Mouse (Mus musculus) thymus, postnatal 4 days (tissue): ENCODE data around the gene Gm49601.

Source experiments
- DNase-seq: peaks from one replicate; pipeline ENCODE4 v3.0.0; 2021

The Gm49601 gene

GRCm38 (mm10) chr16:18605705-18606104, 20.5 kb downstream of the Gm49601 start:
- DNase-seq, result no peak

DNA sequence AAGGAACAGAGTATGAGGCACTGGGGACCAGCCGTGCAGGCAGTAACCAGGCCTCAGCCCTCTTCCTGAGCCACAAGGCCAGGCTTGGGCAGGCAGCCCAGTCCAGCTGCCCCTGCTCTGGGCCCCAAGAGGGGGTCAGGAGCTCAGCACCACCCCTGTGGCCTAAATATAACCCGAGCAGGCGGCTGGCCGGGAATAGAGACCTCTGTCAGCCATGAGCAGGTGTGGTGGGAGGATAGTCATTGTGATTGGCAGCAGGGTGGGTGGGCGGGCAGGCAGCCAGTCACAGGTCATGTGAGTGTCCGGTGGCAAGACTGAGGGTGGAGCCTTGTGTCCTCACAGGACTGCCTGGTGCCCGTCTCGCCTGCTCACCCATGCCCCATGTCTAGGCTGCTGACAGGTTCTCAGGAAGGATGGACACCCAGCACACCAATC, 21.9 kb downstream of the Gm49601 start:
- DNase-seq, result no peak

DNA sequence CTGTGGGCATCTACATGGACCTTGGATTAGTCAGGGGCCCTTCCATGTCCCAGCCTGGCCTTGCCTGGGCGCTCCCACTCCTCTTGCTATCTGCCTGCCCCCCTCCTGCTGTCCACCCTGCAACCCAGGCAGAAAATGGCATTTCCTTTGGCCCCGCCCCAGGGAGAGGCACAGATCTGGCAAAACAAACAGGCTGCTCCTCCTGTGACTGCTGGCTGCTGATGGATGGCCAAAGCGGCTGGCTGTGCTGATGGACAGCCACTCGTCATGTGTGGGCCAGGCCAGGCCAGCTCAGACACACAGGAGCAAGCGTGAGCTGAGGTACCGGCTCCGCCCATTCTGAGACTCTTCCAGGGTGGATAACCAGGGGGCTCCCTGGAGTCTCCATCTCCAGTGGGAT, 24.8 kb downstream of the Gm49601 start:
- DNase-seq, result no peak

DNA sequence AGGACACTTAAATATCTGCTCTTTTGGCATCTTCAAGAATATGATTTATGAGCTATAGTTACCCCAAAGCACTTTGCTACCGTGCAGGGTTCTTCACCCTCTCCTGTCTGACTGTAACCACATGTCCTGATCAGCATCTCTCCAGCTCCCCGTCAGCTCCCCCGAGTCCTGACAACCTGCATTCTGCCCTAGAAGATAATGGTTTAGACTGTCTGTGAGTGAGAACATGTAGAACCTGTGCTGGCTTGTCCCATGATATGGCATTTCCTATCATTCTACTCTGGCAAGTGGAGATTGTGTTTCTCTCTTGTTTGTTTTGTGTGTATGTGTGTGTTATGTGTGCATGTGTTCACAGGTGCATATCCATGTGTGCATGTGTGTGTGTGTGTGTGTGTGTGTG, 28.2 kb downstream of the Gm49601 start:
- no peak for DNase-seq

DNA sequence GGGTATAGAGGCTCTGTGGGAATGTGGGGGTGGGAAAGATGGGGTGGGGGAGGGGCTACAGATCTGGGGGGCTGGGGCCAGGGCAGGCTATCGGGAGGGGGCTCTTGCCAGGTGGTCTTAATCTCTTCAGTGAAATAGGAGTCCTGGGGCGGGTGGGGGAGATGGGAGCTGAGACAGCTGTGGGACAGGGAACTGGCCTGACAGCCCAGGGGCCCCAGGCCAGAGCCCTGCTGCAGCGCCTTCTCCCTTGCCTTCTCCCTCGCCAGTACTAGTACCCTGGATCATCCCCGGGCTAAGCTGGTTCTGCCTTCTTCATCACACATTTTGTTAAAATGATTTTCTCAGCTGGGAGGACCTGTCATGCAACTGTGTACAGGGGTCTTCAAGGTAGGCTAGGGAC, 30.0 kb downstream of the Gm49601 start:
- no peak for DNase-seq

DNA sequence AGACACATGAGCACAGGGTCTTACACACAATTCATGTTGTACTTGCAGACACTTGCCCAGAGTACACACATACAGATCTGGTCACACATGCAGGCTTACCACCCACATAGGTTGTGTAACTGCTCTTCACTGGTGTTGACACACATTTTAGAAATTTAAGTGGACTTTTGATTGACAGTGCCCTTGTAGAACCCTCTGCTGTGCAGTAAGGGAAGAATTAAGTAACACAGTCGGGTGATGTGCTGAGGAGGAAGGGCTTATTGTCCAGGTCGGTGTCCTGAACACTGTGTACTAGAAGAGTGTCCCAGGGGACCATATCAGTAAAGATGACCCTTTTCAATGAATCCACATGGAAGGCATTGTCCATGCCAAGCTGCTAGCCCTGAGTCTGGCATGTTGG, 32.3 kb downstream of the Gm49601 start:
- no peak for DNase-seq

DNA sequence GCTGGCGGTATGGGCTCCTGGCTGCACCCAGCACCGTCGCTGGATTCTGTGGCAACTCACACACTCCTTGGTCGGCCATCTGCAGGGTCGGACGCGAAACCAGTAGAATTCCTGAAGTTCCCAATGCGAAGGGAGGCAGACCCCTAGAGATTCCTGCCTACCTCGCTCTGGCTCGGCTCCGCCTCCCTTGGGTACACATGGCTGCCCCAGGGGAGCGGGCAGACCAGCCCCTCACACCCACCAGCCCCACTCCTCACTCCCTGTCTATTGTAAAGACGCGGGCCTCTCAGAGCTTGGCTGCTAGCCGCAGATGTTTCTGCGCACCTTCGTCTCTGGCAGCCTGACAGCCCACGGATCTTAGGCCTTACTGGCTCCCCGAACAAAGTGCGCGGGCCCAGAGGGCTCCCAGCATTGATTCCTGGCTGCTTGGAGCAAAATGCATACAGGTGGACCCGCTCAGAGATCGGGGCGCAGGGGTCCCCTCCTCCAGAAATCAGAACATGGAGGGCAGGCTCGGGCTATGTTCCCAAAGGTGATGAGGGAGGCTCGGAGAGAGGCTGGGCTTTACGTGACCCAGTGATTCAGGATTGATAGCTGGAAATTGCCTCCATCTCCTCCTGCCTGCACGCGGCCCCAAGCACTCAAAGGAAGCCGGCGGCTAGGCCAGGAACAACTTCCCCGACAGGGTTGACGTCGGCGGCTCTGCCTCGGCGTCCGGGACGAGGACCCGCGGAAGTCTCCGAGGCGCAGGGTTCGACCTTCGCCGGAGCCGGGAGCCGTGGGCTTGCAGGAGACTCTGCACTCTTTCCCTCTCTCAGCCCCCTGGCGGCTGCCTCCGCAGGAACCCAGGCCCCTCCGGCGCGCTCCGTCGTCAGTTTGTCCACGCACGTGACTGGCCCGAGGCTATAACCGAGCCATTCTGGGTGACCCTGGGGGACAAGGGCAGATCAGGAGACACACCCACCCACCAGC, 34.9 kb downstream of the Gm49601 start:
- DNase-seq, result peak; percentile 84

- peak; percentile 85 for DNase-seq
These were observed 36.1 kb downstream of the Gm49601 start, which contains the start of gene Tbx1 for GRCm38 (mm10) chr16:18589804-18590790. Gene Tbx1, minus strand, starts transcription at chr16:18590671.

GRCm38 (mm10) chr16:18589080-18589621, 37.1 kb downstream of the Gm49601 start:
- no peak for DNase-seq

GRCm38 (mm10) chr16:18588738-18589055, 37.5 kb downstream of the Gm49601 start:
- no peak for DNase-seq

DNA sequence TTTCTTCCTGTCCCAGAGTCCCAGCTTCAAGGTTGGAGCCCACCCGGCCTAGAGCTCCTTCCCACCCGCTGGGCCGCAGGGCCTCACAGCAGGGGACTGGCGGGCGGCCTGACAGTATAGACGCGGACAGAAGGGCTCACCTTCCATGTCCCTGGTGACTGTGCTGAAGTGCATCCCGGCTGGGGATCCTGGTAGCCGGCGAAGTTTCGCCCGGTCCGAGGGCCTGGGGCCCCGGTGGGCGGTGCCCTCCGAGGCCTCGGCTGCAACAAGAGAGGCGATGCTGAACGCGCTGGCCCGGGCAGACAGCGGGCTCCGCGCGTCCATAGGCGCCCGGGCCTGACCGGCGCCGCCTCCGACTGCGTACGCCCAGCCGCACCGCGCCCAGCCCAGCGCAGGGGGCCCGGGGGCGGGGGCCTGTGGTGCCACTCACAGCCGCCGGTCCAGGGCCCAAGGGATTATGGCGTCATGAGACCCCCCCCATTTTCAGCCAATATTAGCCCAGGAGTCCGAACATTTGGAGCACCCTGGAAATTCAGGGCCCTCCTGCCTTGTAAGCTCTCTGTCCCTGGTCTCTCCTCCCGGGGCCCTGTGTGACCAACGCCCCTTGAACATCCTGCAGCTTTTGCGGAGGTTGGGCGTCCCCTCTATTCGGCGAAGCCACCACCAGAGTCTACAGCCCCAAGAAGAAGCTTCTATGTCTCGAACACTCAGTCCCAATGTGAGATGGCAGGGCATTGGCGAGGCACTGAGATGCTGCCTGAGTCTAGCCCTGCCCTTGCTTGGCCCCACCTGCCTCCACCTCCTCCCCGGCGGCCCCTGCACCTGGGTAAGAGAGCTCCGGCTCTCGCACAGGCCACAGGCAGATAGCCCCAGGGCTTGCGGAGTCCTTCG, 38.1 kb downstream of the Gm49601 start:
- DNase-seq, result peak; percentile 34

DNA sequence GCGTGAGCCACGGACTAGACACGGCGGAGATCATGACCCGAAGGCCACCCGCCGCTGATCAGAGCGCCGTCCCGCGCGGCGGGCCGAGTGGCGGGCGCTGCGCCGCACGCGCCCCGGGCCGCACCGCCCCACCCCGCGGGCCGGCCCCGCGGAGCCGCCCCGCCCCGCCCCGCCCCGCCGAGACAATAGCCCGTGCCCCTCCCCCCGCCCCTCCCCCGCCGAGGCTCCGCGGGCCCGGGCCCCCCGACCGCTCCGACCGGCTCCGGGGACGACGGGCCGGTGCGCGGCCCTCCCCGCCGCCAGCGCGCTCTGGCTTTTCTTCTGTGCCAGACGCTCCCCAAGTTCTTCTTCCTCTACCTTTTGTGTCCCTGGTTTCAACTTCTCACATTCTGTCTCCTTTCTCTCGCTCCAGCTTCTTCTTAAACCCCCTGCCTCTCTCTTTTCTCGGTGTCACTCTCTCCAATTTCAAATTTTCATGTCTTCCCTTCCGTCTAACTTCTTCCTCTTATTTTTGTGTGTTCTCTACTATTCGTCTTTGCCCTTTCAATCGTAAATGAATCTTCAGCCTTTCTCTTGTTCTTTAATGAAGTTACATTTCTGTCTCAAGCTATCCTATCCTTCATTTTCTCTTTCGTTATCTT, 39.2 kb downstream of the Gm49601 start:
- DNase-seq, result no peak

DNA sequence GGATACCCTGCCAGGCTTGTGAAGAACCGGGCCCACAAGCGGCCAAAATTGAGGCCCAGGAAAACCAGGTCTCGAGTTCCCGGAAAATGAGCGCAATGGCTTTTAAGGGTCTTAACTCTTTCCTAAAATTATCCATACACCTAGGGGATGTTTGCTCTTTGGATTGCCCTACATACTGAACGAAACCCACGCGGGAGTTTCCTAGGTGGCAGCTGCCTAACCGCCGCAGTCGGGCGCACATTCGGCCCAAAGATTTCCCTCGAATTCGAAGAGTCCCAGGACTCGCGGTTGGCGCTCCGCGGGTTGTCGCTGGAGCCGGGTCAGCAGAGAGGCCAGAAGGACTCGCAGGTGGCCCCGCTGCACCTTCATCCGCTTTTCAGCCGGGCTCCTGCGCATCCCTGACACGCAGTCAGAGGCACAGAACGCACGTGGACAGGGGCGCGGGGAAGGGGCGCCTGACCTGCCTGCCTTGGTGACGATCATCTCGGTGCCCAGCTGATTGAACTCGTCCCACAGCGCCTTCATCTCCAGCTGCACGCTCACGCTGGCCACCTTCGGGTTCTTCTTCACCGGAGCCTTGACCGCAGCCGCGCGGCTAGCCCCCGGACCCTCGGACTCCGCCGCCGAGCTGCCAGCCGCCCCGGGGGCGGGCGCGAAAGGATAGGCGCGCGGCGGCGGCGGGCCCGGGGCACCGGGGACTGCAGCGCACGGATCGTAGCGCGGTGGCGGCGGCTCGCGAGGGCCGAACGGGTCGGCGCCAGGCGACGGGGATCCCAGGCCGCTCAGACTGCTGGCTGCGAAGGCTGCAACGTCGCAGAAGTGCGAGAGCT, 39.9 kb downstream of the Gm49601 start:
- DNase-seq, result peak; percentile 35

DNA sequence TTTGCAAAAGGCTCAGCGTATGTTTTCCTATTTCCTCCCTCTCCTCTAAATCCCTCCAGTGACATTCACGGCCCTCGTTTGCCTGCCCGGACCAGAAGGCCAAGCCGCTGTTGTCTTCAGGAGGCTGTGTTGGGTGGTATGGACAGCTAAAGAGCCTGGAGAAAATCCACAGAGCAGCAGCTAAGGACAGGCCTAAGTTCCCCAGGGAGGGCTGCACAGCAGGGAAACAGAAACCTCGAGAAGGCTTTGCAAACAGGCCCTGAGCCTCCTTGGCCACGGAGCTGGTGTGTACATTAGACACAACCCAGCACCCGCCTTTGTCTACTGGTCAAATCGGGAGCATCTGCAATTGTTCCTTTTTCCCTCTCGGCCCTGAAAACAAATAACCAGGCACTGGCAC, 40.6 kb downstream of the Gm49601 start:
- no peak for DNase-seq

GRCm38 (mm10) chr16:18584901-18585510, 41.2 kb downstream of the Gm49601 start:
- DNase-seq, result no peak

DNA sequence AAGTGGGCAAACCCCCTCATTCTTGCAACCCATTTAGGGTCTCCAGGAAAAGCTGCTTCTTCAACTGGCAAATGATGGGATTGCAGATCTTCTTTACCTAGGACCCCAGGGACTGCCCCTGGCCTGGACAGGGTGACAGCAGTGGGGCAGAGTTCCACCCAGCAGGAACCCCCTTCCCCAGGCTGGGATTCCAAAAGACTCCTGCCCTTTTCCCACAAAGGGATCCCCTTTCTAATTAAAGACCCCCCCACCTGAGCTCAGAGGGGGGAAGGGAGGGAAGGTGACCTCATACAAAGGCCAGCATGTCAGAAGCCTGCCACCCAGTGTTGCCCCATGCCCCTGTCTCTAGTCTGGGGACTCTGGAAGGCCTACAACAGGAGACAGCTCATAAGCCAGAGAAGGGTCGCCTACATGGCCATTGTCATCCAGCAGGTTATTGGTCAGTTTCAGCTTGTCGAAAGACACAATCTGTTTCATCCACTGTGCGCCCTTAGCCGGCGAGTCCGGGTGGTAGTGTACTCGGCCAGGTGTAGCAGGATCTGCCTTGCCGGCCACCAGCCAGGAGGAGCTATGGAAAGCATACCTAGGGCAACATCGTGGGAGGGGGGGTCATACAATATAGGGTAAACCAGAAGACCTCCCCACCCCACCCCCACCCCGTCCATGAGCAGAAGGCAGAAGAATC, 42.4 kb downstream of the Gm49601 start:
- DNase-seq, result no peak

- DNase-seq, result no peak
These were observed 43.1 kb downstream of the Gm49601 start for GRCm38 (mm10) chr16:18583169-18583568.

- peak; percentile 30 for DNase-seq
These were observed 43.6 kb downstream of the Gm49601 start for GRCm38 (mm10) chr16:18582426-18583148.
